Mouse (Mus musculus) lung, embryonic 15.5 days (tissue): ENCODE results near the gene Slc6a11. TPM values are rescaled to one million over a fixed set of nuclear protein-coding genes. Genes with fewer than 3 reads are reported as not detected.

Source experiments
- ATAC-seq: fragments of 200-750 bp; cut with Nextera tagmentation; 2 replicates; pipeline ENCODE4 v1.8.0; 2017; ENCODE audit warnings: moderate number of reproducible peaks, borderline replicate concordance; ENCODE audit not compliant: low FRiP score, low TSS enrichment; ENCODE audit errors: extremely low read depth
- H3K27ac ChIP-seq: fragments of 300-500 bp; sonication (generic); 2 replicates; pipeline ENCODE4 v1.5.1; 2015; ENCODE audit warnings: moderate library complexity, mild to moderate bottlenecking, inconsistent platforms
- H3K27me3 ChIP-seq: fragments of 300-500 bp; sonication (generic); 2 replicates; pipeline ENCODE4 v1.6.1; 2015; ENCODE audit warnings: inconsistent platforms
- H3K36me3 ChIP-seq: fragments of 300-500 bp; sonication (generic); 2 replicates; pipeline ENCODE4 v1.6.1; 2015; ENCODE audit warnings: inconsistent platforms
- H3K4me1 ChIP-seq: fragments of 300-500 bp; sonication (generic); 2 replicates; pipeline ENCODE4 v1.6.1; 2015; ENCODE audit warnings: inconsistent platforms
- H3K4me2 ChIP-seq: fragments of 300-500 bp; sonication (generic); 2 replicates; pipeline ENCODE4 v1.6.1; 2015; ENCODE audit warnings: inconsistent platforms, mild to moderate bottlenecking, moderate library complexity
- H3K4me3 ChIP-seq: fragments of 300-500 bp; sonication (generic); 2 replicates; pipeline ENCODE4 v1.5.1; 2015; ENCODE audit warnings: mild to moderate bottlenecking, inconsistent platforms
- H3K9ac ChIP-seq: fragments of 300-500 bp; sonication (generic); 2 replicates; pipeline ENCODE4 v1.6.1; 2015; ENCODE audit warnings: inconsistent platforms
- H3K9me3 ChIP-seq: fragments of 300-500 bp; sonication (generic); 2 replicates; pipeline ENCODE4 v1.6.1; 2016; ENCODE audit warnings: inconsistent platforms
- WGBS: fragments of 180-500 bp; shearing (Covaris S2); methylation state at CpG from one replicate; pipeline ENCODE4 v1.1.7; 2015; 5-methylcytosine and 5-hydroxymethylcytosine counted together
- polyA plus RNA-seq: library from polyadenylated mRNA; unstranded; fragments of >200 nt; fragmentation: Nextera tagmentation; extraction: Ambion mirVana; gene quantifications from 2 replicates; pipeline ENCODE4 v1.2.1, GENCODE M21; 2015

Gene Slc6a11
- polyA plus RNA-seq, 1 experiment from 2014 or later = 0.09 TPM

DNA sequence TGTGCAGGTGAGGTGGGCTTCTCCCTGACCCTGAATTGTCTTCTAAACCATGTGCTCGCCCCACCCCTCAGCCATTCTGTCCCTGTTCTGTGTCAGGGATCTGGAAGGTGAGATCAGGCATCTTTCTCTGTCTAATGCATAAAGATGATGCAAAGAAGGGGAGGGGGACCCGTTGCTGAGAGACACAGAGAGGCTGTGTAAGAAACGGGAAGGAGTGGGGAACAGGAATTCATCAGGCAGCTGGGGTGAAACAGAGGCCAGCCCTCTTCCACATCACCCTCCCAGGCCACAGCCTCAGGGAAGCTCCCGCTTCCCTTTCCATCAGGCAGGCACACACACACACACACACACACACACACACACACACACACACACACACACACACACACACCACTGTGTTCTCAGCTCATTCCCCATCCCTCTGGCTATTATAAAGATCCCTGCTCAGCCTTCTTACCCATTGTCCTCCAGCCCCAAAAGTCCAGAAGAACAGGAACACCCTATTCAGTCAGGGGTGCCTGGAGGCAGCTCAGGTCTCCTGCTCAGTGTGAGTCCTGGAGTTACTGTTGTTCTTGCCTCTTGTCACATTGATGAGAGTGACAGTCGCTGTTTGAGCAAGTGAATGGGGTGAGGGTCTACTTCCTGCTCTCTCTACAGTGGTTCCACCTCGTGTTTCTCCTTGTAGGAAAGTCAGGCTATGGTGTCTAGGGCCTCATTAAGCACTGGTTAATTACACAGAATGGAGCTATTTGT is 108.0 kb downstream of the Slc6a11 start:
- 20% methylated on average over 6 of the region's 6 CpGs for WGBS

DNA sequence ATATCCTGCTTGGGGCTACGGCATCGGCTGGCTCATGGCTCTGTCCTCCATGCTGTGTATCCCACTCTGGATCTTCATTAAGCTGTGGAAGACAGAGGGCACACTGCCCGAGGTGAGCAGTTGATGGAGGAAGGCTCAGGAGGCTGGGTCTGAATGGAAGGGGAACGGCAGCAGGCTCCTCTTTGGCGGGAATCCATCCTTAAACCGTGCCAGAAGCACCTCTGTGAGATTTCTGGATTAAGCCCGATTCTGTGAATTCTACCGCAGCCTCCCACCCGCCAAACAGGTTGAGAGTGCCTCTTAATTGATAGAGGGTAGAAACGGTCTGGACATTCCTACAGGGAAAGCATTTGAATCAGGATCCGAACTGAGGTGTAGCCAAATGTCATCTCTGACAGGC is 114.6 kb downstream of the Slc6a11 start:
- Histone ChIP-seq H3K9ac (no peak overlapping the region), H3K36me3 (no peaks in the 10 kb centered on the region), H3K27ac (no peak overlapping the region), H3K4me1 (no peaks in the 10 kb centered on the region), H3K4me3 (no peak overlapping the region), H3K27me3 (peaks cover 3% of the 10 kb centered on the region; the same call in 1 of the 2 replicates), H3K9me3 (no peaks in the 10 kb centered on the region), H3K4me2 (no peak overlapping the region)
- no peak for ATAC-seq
- WGBS = 60% methylated on average over 11 of the region's 11 CpGs

More for the DNA sequence above, 108.0 kb downstream of the Slc6a11 start:
- Histone ChIP-seq H3K4me1 (no peaks in the 10 kb centered on the region), H3K4me3 (no peak overlapping the region), H3K9ac (no peak overlapping the region), H3K27ac (no peak overlapping the region), H3K27me3 (no peaks in the 10 kb centered on the region), H3K9me3 (no peaks in the 10 kb centered on the region), H3K36me3 (no peaks in the 10 kb centered on the region), H3K4me2 (no peak overlapping the region)
- no peak for ATAC-seq

DNA sequence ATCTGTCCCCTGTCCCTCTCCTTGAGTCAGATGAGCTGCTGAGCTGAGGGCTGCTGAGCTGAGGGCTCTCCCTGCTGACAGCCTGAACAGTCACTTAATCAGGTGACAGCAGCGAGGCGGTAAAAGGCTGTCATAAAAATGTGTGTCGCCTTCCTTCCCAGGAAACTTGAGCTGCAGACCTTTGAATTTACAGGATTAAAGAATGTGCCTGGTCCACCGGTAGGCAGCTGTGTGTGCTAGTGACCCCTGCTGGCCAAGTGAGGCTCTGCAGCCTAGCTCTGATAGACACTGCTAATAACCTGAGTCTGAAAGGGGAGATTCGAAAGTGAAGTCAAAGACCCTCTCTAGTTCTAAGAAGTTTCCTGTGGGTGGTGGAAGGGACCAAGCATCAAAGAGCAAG is 119.3 kb downstream of the Slc6a11 start:
- ATAC-seq = no peak
- 8% methylated on average over 5 of the region's 5 CpGs for WGBS
- H3K4me1 ChIP-seq = no peaks in the 10 kb centered on the region
- no peak overlapping the region for H3K4me2 ChIP-seq
- H3K36me3 ChIP-seq = no peaks in the 10 kb centered on the region
- no peak overlapping the region for H3K9ac ChIP-seq
- peaks cover 6% of the 10 kb centered on the region; the same call in 1 of the 2 replicates for H3K27me3 ChIP-seq
- no peak overlapping the region for H3K27ac ChIP-seq
- no peaks in the 10 kb centered on the region for H3K9me3 ChIP-seq
- no peak overlapping the region for H3K4me3 ChIP-seq

DNA sequence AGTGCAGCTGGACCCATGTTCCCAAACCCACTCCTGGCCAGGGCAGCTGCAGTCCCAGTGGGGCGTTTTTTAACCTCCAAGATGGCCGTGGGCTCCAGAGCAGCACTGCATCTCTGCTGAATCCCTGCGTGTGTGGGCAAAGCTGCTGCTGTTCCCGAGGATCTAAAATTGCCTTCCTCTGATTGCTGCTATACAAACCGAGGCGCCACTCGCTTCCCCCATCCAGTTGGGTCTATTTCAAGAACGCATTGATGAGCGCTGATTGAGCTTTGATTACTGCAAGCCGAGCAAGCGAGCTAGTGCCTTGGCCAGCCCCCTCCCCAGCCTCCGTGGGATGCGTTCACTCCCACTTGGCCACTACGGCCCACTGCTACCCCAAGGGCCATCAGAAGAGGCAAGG is 123.9 kb downstream of the Slc6a11 start:
- peaks cover 6% of the 10 kb centered on the region; the same call in 1 of the 2 replicates for H3K27me3 ChIP-seq
- no peaks in the 10 kb centered on the region for H3K4me1 ChIP-seq
- no peaks in the 10 kb centered on the region for H3K9me3 ChIP-seq
- no peak for ATAC-seq
- no peak overlapping the region for H3K4me2 ChIP-seq
- no peak overlapping the region for H3K4me3 ChIP-seq
- WGBS = 70% methylated on average over 14 of the region's 14 CpGs
- H3K36me3 ChIP-seq = no peaks in the 10 kb centered on the region
- no peak overlapping the region for H3K9ac ChIP-seq
- H3K27ac ChIP-seq = no peak overlapping the region

DNA sequence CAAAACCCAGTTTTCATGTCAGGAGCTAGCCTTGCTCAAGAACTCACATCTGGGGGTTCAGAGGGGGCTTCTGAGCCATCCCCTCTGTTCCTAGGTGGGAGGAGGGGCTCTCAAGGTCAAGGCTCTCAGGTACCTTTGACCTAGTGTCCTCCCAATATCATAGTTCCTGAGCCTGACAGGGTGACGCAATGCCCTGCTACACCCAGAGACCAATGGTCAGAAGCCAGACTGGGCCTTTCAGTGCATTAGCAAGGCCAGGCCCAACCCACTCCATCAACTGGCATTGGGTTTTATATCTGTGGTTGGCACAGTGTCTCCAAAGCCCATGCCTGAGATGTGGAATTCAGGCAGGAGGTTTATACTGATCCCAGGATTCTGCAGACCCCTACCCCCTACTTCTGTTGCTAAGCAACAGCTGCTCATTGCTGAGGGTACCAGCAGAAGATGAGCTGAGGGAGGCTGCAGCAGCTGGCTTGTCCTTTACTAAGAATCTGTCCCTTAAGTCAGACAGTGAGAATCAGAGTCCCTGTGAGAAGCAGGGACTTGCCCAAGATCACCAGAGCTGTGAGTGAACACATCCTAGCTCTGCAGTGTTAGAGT is 126.8 kb downstream of the Slc6a11 start:
- Histone ChIP-seq H3K4me2 (no peak overlapping the region), H3K9me3 (no peaks in the 10 kb centered on the region), H3K27ac (no peak overlapping the region), H3K36me3 (no peaks in the 10 kb centered on the region), H3K4me1 (no peaks in the 10 kb centered on the region), H3K4me3 (no peak overlapping the region), H3K27me3 (no peaks in the 10 kb centered on the region), H3K9ac (no peak overlapping the region)
- ATAC-seq = no peak
- 81% methylated on average over 1 of the region's 1 CpGs for WGBS

DNA sequence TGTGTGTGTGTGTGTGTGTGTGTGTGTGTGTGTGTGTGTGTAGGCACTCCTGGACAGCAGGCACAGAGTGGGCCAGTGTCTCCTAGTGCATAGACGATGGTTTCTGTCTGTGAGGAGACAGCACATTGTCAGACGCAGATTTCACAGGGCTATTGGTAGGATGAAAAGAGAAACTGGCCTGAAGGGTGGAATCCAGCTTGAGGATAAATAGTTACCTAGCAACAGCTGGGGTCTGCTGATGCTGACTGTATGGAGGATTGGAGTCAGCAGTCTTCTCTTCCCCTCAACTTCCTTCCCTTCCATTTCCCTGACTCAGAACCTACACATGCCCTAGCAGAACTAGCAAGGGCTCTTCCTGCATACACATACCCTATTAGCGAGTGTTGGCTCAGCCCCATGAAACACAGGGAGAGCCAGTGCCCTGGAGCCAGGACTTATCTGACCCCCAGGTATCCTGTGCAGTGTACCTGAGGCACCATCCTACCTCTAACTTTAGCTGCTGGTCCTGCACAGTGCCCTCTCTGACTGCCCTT is 127.7 kb downstream of the Slc6a11 start:
- H3K4me2 ChIP-seq = no peak overlapping the region
- H3K9me3 ChIP-seq = no peaks in the 10 kb centered on the region
- no peak overlapping the region for H3K27ac ChIP-seq
- H3K9ac ChIP-seq = no peak overlapping the region
- no peak overlapping the region for H3K4me3 ChIP-seq
- no peaks in the 10 kb centered on the region for H3K27me3 ChIP-seq
- no peaks in the 10 kb centered on the region for H3K36me3 ChIP-seq
- 53% methylated on average over 3 of the region's 3 CpGs for WGBS
- no peaks in the 10 kb centered on the region for H3K4me1 ChIP-seq
- ATAC-seq = no peak

DNA sequence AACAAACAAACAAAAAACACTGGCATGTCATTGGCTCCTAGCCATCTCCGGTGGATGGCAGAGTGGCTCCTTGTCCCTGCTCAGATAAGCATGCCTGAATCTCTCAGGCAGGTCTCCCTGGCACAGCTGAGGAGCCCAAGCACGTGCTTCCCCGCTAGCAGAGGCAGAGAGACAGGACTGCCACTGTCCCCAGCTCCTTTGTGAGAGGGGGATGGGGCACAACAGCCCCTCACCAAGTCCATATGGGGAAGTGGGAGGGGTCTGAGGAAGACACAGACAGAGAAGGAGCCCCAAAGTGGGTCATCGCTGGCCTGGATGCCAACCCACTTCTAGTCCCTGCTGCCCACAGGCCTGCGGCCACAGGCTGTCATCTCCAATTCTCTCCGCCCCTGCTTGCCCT is 130.6 kb downstream of the Slc6a11 start:
- Histone ChIP-seq H3K27me3 (no peaks in the 10 kb centered on the region; the same call in 1 of the 2 replicates), H3K36me3 (no peaks in the 10 kb centered on the region), H3K4me3 (no peak overlapping the region), H3K9ac (no peak overlapping the region), H3K4me1 (no peaks in the 10 kb centered on the region; the same call in 1 of the 2 replicates), H3K4me2 (no peak overlapping the region), H3K9me3 (no peaks in the 10 kb centered on the region), H3K27ac (no peak overlapping the region)
- WGBS = 49% methylated on average over 6 of the region's 6 CpGs
- ATAC-seq = no peak

DNA sequence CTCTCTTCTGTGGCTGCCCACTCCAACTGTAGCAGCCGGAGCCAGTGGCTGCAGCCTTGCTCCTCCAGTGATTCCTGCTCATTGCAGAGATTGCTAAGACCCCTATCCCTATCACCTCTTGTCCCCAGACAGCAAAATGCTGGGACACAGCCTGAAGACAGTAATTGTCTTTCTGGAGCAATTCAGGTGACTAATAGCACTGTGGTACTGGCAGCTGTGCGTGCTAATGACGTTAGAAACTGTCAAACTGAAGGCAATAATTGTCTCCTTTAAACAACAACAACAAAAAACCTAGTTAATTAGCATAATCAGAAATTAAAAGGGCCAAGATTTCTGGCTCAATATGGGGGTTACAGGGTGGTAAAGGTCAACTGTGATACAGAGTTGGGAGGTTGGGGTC is 133.0 kb downstream of the Slc6a11 start:
- no peak overlapping the region for H3K4me3 ChIP-seq
- ATAC-seq = no peak
- no peak overlapping the region for H3K9ac ChIP-seq
- 70% methylated on average over 3 of the region's 3 CpGs for WGBS
- no peak overlapping the region for H3K27ac ChIP-seq
- H3K9me3 ChIP-seq = no peaks in the 10 kb centered on the region
- no peaks in the 10 kb centered on the region; the same call in 1 of the 2 replicates for H3K4me1 ChIP-seq
- no peaks in the 10 kb centered on the region for H3K36me3 ChIP-seq
- H3K4me2 ChIP-seq = no peak overlapping the region
- H3K27me3 ChIP-seq = no peaks in the 10 kb centered on the region; the same call in 1 of the 2 replicates

DNA sequence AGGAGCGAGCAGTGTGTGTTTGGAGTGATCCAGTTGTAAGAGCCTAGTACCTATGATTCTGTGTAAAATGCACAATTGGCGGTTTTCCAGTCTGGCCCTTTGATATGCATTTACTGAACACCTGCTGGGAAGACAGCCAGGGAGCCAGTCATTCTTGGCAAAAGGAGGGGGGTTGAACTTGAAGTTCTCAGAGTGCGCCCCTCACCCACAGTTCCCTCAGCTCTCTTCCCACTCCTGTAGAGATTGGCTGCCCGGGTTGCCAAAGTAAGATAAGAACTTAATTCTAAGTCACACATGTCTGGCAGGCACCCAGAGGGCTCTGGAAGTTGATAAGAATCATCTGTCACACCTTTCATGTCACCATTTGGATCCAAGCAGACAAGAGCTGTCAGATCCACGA is 133.4 kb downstream of the Slc6a11 start:
- Histone ChIP-seq H3K9me3 (no peaks in the 10 kb centered on the region), H3K4me2 (no peak overlapping the region), H3K4me1 (no peaks in the 10 kb centered on the region; the same call in 1 of the 2 replicates), H3K36me3 (no peaks in the 10 kb centered on the region), H3K27ac (no peak overlapping the region), H3K4me3 (no peak overlapping the region), H3K27me3 (no peaks in the 10 kb centered on the region; the same call in 1 of the 2 replicates), H3K9ac (no peak overlapping the region)
- no peak for ATAC-seq
- WGBS = 20% methylated on average over 5 of the region's 5 CpGs

DNA sequence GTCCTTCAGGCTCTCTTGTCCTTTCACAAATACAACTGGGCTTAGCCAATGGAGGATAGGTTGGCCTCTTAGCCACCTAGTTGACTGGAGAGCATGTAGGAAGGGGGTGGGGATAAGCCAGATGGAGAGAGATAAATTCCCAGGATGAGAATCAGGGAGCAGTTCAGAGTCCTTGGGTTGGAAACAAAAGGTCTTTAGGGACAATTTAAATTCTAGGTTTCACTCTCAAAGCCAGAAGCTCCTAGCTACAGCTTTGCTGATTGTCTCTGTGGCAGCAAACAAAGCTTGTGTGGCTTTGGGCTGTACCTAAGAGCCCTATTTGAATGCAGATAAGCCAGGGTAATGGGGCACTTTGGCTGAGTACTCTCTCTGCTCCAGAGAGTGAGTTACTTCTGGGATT is 135.2 kb downstream of the Slc6a11 start:
- Histone ChIP-seq H3K4me2 (no peak overlapping the region), H3K9ac (no peak overlapping the region), H3K27me3 (no peaks in the 10 kb centered on the region; the same call in 1 of the 2 replicates), H3K4me1 (no peaks in the 10 kb centered on the region; the same call in 1 of the 2 replicates), H3K9me3 (no peaks in the 10 kb centered on the region), H3K36me3 (no peaks in the 10 kb centered on the region), H3K4me3 (no peak overlapping the region), H3K27ac (no peak overlapping the region)
- no peak for ATAC-seq

DNA sequence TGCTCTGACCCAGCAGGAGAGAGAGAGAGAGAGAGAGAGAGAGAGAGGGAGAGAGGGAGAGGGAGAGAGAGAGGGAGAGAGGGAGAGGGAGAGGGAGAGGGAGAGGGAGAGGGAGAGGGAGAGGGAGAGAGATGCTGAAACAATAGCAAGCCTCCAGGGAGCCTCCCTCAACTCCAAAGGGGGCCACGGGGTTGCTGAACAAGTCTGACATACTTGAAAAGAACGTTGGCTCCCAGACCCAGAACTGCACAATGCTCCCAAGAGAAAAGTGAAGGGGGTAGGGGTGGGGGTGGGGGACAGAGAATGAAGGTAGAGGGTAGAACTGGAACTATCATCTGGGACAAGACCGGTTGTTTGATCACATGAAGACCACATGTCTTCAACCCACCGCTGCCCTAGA is 136.9 kb downstream of the Slc6a11 start:
- no peak for ATAC-seq
- H3K4me1 ChIP-seq = peaks cover 3% of the 10 kb centered on the region; the same call in 1 of the 2 replicates
- no peaks in the 10 kb centered on the region for H3K36me3 ChIP-seq
- peaks cover 1% of the 10 kb centered on the region; the same call in 1 of the 2 replicates for H3K27me3 ChIP-seq
- no peak overlapping the region for H3K27ac ChIP-seq
- H3K4me2 ChIP-seq = no peak overlapping the region
- no peak overlapping the region for H3K4me3 ChIP-seq
- 37% methylated on average over 4 of the region's 4 CpGs for WGBS
- no peaks in the 10 kb centered on the region for H3K9me3 ChIP-seq
- no peak overlapping the region for H3K9ac ChIP-seq

DNA sequence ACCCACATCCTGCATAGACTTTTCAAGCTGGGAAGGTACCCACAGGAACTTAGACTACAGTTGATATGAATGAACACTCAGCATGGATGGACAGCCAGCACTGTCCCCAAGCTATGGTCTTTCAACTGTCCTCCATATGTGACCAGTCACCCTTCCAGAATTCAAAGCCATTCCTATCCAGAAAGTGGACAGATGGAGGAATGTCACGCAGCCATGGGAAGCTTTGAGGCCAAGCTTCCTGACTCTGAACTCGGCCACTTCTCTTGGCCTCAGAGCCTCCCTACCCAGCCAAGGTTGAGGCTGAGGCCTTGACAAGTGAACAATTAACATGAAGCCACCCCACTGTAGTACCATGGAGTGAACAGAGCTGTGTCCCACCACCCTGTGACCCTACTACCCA is 138.5 kb downstream of the Slc6a11 start:
- Histone ChIP-seq H3K4me1 (peaks cover 3% of the 10 kb centered on the region; the same call in 1 of the 2 replicates), H3K27me3 (peaks cover 14% of the 10 kb centered on the region), H3K9me3 (no peaks in the 10 kb centered on the region), H3K36me3 (no peaks in the 10 kb centered on the region), H3K4me3 (no peak overlapping the region), H3K27ac (no peak overlapping the region), H3K9ac (no peak overlapping the region), H3K4me2 (no peak overlapping the region)
- ATAC-seq = no peak
- 82% methylated on average over 2 of the region's 2 CpGs for WGBS
